Mouse (Mus musculus) brain, embryonic 18.5 days (tissue): ENCODE data around the gene Trappc6a.
A peak's percentile ranks its signal among the peaks of the same experiment; 100 is the strongest.

Experiments used
- DNase-seq: peaks from one replicate; pipeline ENCODE4 v3.0.0-alpha.2; 2012; ENCODE audit warnings: low read depth, low spot score

The Trappc6a gene

GRCm38 (mm10) chr7:19561431-19561764 lies 53.2 kb downstream of the Trappc6a start:
- no peak for DNase-seq

- DNase-seq: peak; percentile 92
Observed at GRCm38 (mm10) chr7:19561765-19562642, 53.8 kb downstream of the Trappc6a start.

GRCm38 (mm10) chr7:19562643-19563410 lies 54.6 kb downstream of the Trappc6a start, which contains the start of gene Ppp1r37:
Ppp1r37 (minus strand) TSS chr7:19563076.
- no peak for DNase-seq

- no peak for DNase-seq
Observed at GRCm38 (mm10) chr7:19563884-19564283, 55.7 kb downstream of the Trappc6a start.

GRCm38 (mm10) chr7:19564455-19564854 lies 56.3 kb downstream of the Trappc6a start:
- no peak for DNase-seq
